Mouse (Mus musculus) kidney, adult 11 months (tissue): ENCODE results near the gene Slc7a1.
"Not testable (repeated sequence)": the region's sequence is repeated elsewhere in the genome, so short reads cannot be mapped to it uniquely, and the experiment has no call there.

Experiments used
- DNase-seq: peaks from one replicate; pipeline ENCODE4 v3.0.0; 2022

Slc7a1 gene

DNA sequence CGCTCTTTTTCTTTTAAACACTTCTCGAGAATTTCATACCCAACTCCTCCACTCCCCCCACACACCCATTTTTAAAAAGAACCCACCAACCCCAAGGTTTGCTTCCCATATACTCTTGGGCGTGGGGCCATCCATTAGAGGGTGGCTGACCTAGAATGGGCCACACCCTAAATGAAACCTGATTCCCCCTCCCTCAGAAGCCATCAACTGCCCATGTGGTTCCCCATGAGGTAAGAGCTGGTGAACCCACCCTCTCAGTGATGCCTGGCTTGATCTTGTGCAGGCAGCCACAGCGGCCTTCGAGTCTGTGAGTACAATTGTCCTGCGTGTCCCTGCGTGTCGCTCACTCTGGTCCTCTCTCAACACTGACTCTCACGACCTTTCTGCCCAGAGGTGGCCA lies 33.2 kb downstream of the Slc7a1 start:
- no peak for DNase-seq

- no peak for DNase-seq
These were observed 36.1 kb downstream of the Slc7a1 start for GRCm38 (mm10) chr5:148363441-148364113.

DNA sequence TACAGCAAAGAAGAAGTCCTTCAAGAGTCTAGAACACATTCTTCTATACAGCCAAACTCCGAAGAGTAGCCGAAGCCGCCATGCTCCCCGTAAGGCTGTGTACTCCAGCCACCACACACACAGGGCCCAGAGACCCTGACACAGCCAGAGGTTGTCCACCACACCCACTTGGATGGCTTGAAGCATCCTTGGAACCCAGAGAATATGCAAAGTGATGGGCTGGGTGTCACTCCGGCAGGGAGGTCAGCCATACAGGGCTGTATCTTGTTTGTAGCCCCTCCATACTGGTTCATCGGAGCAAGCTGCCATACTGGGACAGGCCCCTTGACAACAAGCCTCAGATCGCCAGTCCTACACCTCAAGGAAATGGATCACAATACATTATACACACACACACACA lies 37.4 kb downstream of the Slc7a1 start:
- no peak for DNase-seq

DNA sequence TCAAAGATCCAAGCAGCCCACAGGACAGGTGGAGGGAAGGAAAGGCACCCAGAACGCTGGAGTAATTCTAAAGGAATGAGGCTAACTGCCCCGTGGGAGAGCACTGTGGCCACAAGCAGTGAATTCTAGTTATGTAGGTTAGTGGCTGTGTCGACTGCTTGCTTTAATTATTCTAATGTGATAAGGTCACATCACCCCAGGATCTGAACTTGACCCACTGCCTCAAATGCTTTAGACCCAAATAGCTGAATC lies 38.0 kb downstream of the Slc7a1 start:
- DNase-seq = peak; percentile 16

DNA sequence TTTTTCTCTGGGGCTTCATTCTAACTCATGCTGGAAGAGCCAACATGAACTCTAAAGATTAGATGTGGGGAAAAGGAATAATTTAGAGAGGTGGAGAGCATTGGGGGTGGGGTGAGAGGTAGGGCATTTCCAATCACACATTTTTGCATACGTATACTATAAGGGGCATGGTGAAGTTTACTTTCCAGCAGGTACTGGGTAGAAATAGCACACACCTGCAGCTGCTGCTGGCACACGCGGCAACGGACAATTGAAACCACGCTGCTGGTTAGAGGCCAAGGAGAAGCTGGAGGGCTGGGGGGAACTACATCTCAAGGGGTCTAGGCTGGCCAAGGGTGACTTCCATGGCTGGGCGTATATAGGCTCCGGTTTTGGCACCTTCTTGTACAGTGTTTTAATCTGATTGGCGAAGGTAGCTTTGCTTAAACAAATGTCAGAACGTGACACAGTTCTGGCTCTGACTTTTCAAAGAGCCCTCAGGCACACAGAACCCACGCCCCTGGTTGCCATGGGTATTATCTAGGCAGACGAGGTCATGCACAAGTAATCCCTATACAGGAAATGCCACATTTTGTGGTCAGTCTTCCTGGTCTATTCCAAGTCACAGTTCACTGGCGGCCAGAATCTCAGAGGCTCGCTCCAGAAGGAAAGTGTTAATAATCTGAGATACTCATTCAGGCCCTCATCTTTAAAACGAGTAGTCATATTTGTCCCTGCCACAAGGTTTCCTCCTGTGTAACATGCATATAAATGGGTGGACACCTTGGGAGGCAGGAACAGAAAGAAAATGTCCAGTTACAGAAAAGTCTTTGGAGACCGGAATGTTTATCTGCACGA lies 38.6 kb downstream of the Slc7a1 start:
- DNase-seq = peak; percentile 52

DNA sequence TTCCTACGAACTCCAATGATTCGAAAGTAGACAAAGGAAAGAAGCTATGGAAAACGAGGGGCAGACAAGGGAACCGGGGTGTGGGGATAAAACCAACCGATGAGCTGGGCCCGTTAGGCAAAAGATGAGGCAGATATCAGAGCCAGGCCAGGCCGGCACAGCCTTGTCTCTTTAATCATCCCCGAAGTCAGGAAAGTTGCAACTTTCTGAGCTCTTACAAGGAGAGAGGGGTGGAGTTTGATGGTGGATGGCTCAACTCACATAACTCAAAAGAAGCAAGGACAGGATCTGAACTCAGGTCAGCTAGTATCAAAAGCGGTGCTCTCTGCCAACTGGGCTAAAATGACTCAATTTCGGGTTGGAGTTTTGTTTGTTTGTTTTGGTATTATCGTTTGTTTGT lies 40.6 kb downstream of the Slc7a1 start:
- DNase-seq = no peak

GRCm38 (mm10) chr5:148357168-148357567 lies 42.5 kb downstream of the Slc7a1 start:
- DNase-seq = no peak

DNA sequence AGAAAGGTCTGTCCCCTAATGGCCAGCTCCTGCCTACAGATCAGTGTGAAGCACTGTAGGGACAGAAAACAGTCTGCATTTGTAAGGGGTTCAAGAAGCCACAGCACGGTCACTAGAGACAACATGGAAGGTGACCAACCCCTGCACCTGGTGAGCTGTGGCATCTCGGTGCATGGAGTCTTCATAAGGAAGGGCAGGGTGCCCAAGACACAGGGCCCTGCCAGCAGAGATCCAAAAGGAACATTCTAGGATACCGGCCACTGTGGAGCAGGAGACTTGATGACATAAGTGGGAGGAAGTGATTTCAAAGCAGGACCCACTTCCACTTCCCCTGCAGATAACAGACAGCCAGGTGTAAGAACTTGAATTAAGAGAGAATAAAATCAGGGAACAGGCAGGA lies 43.9 kb downstream of the Slc7a1 start:
- no peak for DNase-seq

GRCm38 (mm10) chr5:148354536-148354935 lies 45.2 kb downstream of the Slc7a1 start:
- no peak for DNase-seq

- no peak for DNase-seq
These were observed 46.3 kb downstream of the Slc7a1 start for GRCm38 (mm10) chr5:148353429-148353828.

DNA sequence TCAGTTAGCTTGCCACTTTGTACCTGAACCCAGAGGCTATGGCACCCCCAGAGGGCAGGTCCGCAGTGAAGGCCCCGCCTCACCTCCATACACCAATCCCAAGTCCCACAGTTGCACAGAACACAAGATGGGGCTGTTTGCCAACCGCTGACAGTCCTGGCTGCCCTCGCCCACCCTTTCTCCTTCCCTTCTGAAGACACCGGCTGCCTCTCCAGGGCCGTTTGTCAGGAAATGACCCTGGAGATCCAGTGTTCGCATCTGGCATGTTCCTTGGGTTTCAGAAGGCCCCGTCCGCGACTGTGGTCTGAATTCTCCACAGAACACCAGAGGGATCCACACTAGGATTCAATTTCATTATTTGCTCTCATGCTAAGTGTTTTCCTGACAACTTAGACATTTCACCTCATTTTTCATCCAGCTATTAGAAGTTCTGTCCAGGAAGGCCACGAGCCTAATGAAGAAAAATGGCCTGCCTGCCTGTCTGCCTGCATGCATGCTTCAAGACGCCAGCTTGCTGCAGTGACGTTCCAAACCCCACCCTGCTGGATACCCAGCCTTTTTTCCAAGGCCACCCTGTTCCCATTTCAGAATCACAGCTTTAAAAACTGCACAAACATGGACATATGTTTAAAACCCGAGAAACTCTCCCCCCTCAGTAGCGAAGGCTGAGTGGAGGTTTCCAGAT lies 50.2 kb downstream of the Slc7a1 start:
- no peak for DNase-seq

- no peak for DNase-seq
These were observed 51.6 kb downstream of the Slc7a1 start for GRCm38 (mm10) chr5:148348153-148348552.

GRCm38 (mm10) chr5:148346543-148346942 lies 53.2 kb downstream of the Slc7a1 start:
- DNase-seq = no peak

DNA sequence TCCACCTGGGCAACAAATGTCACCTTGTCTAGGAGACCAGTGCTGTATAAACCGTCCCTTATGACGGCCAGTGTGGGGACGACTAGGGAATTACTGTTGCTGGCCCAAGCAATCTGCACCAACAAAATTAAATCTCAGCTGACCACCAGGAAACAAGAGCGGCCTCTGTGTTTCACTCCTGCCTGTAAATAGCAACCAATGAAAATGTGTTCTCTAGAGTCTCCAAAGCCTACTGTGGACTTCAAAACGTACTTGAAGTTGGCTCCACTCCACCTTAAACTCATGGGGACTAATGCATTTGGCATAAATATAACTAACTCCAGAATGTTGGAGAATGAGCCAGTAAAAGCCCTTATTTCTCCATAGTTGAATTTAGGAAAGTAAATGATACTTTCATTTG lies 55.3 kb downstream of the Slc7a1 start:
- DNase-seq = no peak

DNA sequence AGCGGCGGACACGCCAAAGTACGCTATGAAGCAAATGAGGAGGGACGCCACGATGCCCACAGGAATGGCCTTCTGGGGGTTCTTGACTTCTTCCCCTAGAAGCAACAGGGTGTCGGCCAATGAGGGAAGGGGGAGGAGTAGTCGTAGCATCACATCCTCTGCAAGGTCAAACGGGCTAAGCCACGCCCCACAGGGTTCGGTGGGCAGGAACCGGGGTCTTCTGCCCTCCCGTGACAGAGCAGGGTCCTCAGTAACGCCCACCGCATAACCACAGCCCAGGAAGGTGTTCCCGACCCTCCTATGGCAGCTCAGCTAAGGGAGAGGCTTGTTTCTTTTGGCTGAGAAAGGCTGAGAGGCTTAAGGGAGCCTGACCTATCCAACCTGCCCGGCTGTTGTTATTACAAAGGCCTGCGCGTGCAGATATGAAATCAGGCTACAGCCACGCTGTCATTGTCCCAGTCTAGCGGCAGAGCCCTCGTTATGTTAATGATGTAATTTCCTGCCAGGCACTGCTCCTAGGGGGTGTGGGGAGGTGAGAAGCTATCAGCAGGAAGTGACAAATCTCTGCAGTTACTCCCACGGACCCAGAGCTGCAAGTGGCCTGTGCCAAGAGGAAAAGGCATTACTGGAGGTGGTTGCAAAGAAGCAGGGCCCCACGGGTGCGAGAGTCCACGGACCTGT lies 57.5 kb downstream of the Slc7a1 start:
- DNase-seq = peak; percentile 41

DNA sequence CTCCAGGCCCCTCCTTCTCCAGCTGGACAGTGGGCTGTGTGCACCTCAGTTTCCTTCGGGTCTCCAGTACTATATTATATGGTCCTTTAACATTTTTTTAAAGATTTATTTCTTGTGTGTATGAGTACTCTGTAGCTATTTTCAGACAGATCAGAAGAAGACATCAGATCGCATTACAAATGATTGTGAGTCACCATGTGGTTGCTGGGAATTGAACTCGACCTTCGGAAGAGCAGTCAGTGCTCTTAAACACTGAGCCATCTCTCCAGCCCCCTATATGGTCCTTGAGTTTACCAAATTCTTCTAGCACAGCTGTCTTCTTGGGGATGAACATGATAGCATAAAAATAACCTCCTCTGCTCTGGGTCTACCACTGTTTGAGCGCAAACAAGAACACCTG lies 60.6 kb downstream of the Slc7a1 start:
- no peak for DNase-seq

DNA sequence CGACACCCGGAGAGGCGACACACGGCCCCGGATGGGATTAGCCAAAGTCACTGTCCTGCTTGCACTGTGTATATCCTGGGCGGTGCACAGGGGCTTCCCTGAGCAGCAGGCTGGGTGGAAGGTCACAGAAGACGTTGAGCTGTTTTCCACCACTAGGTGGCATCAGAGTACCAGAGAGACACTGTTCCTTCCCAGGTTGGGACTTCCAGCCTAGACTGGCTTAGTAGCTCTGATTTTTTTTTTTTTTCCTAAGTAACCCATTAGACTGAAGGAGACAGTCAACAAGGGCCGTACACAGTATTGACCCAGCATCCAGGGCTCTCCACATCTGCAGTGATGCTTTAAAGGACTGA lies 67.1 kb downstream of the Slc7a1 start:
- peak; percentile 52 for DNase-seq

DNA sequence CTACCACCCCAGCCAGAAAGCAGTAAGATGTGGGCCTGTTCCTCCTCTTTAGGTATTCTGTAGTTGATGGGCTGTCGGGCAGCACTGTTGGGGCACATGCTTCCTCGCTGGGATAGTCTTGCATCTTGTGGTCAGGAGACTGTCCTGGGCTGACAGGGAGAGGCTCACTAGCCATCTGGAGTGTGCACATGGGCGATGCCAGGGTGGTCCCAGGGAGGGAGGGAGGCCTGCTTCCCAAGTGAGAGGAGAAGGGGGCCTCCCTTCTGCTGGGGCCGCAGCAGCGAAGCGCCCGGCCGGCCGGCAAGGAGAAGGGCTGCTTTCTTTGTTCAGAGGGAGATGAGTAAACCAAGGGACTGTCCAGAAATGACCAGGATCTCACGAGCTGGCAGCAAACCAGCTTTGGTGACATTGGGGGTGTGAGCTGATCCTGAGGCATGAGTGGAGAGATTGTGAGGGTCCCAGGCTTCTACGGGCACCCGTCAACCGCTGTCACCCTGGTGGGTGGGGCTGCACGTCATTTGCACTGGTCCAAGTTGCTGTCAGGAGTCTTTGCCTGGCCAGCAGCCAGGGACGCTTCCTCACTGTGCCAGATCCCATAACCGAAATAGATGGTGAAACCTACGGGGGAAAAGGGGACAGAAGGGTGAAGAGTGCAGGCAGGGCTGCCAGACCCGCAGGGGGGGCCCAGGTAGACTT lies 67.6 kb downstream of the Slc7a1 start:
- no peak for DNase-seq

- DNase-seq = no peak
These were observed 68.4 kb downstream of the Slc7a1 start for GRCm38 (mm10) chr5:148331229-148331776.

- no peak for DNase-seq
These were observed 70.7 kb downstream of the Slc7a1 start for GRCm38 (mm10) chr5:148328982-148329381.

DNA sequence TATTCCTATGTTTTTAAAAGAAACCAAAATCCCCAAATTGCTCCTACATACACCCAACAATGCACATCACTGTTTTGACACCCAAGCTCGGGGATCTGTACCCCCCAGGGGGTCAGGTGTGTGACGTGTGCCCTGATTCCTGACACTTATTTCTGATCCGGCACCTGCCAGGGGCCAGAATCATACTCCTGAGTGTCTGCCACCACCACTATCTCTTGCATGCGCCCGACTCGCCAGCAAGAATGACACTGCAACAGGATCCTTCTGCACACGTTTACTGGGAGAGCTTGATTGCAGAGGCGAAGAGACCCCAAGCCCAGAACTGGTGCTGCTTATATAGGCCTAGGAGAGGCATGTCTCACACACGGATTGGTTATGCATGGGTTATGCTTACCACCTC lies 73.4 kb downstream of the Slc7a1 start:
- not testable (repeated sequence) for DNase-seq

- no peak for DNase-seq
These were observed 74.3 kb downstream of the Slc7a1 start for GRCm38 (mm10) chr5:148325317-148325885.
